Comparison of ENCODE assay signal across 14 mouse cellular contexts in the genomic region with DNA sequence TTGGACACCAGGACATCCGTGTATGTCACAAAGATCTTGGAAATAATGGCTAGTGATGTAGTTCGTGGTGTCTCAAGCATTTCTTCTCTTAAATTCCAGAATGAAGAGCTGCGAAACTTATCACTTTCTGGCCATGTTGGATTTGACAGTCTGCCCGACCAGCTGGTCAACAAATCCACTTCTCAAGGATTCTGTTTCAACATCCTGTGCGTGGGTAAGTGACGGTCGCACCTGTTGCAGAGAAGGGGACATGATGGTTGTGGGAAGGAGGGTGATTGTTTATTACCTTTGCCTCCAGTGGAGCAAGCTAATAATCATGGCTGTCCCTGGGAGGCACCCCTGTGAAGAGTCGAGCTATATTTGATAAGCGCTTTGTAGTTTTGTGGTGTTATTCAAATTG.
"Had no signal": no experiment of that assay in that cellular context is flagged by ENCODE, and none has a peak within 500 bp of the region (broad histone marks: within the 10 kb centered on the region; RNA-seq: fewer than 3 reads in every experiment).

No protein-coding gene starts in this region.

- ATAC-seq: intestine, embryonic 15.5 days; liver, embryonic 12.5 days; midbrain, embryonic 13.5 days; midbrain, embryonic 16.5 days had no signal

- DNase-seq: kidney, adult 11 months; kidney, adult 8-10 months; kidney, postnatal 10 days; kidney, postnatal 36 days; layer of hippocampus, postnatal 36 days; liver; lung, adult 18-20 months; lung, postnatal 10 days; lung, postnatal 36 days; thymus, postnatal 25 days had no signal
